Mouse (Mus musculus): ENCODE results near the gene Fbxo11.
"Not testable (repeated sequence)": the region's sequence is repeated elsewhere in the genome, so short reads cannot be mapped to it uniquely, and the experiment has no call there.

Gene Fbxo11

DNA sequence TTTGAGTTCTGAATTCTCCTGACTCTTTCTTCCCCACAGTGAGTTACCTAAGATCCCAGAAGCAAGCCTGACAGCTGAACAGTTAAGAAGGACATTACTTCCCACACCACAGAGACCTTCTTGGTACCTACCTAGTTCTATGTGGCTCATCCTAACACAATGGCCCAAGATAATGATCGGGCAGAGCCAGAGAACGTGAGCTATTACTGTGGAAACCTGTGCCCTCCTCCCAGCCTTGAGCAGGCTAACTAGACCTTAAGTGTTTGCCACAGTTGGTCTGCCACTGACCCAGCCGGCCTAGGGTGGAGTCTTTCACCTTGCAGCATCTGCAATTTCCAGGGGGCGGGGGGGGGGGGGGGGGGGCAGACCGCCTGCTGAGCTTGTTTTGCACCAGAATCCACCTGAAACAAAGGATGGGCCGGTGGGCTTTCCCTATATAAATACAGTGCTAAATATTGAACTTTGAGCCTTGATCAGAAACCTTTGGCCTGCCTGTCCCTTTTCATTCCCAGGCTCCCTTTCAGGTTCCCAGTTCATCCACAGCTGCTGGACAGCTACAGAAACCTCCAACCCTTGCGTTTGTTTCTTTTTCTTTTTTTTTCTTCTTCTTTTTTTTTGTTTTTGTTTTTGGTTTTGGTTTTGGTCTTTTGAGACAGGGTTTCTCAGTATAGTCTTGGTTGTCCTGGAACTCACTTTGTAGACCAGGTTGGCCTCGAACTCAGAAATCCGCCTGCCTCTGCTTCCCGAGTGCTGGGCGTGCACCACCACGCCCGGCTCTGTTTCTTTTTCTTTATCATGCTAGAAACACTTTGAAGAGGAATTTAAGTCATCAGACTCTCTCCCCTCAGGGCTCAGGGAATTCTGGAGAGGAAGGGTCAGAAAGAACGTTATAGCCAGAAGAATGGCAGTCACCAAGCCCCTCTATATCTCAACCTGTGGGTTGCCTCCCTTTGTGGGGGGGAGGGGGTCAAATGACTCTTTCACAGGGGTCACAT lies 101.7 kb downstream of the Fbxo11 start:
- no peak for DNase-seq (ENCODE audit: low read depth, low spot score)

DNA sequence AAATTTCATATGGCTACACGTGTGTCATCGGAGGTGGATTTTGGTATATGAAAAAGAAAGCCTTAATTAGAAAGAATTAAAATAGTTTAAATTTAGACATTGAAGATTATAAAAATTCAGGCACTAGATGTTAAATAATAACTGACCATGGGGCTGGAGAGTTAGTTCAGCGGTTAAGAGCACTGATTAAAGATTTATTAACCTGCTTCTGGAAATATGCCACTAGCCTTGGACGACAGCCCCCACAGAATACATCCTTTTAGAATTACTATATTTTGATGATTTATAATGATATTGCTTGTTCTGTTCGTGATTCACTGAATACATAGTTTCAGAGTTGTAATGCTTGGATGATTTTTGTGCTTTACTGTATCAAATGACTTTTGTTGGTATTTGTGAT lies 105.2 kb downstream of the Fbxo11 start:
- DNase-seq (ENCODE audit: low read depth, low spot score), result not testable (repeated sequence)

- DNase-seq (ENCODE audit: low read depth, low spot score), result not testable (repeated sequence)
These were observed 105.7 kb downstream of the Fbxo11 start for GRCm38 (mm10) chr17:87959406-87959805.

DNA sequence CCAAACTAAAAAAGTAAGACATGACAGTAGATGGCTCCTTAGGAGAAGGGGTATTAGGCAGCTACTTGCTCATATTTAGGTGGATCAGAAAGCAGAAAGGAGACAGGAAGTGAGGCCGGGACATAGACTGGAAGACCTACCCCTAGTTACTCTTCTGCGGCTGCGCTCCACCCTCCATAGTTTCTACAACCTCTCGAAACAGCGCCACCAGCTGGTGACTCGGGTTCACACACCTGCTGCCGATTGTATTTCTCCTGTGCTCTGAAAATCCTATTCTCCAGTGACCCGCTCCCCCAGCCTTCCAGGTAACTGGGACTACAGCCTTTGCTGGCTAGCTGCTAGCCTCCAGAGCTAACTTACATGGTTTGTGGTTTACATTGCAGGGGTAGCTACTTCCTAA lies 106.8 kb downstream of the Fbxo11 start:
- no peak for DNase-seq (ENCODE audit: low read depth, low spot score)

- DNase-seq (ENCODE audit: low read depth, low spot score), result no peak
These were observed 107.8 kb downstream of the Fbxo11 start for GRCm38 (mm10) chr17:87957096-87957840.

DNA sequence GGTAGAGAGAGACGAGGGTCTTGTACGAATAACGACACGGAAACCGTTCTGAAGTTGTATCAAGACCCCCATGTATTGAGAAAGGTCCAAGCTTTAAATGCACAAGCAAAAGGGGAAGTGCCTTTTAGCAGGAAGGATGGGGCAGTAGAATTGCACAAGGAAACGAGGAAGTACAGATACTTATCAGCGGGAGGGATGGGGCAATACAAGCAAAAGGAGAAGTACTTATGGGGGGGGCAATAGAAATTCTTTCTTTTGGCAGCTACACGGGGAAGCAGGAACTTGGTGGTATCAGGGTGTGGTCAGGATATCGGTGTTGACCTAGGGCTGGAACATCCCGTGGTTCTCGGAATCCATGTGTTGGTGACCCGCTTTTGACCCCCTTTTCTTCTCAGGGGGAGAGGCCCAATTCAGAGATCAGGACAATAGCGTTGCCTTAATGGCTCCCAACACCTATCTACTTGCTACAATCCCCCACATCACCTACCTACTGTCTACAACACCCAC lies 110.4 kb downstream of the Fbxo11 start:
- DNase-seq (ENCODE audit: low read depth, low spot score), result not testable (repeated sequence)

GRCm38 (mm10) chr17:87948965-87949584 lies 116.0 kb downstream of the Fbxo11 start:
- DNase-seq (ENCODE audit: low read depth, low spot score), result no peak
